Mouse (Mus musculus): ENCODE measurements around the gene Sub1. TPM values are rescaled to one million over a fixed set of nuclear protein-coding genes. Genes with fewer than 3 reads are reported as not detected.

Gene Sub1
- polyA plus RNA-seq, 1 experiment from 2014 or later, result 873 TPM

Other genes starting within 250 kb of the Sub1 start
- 5.3 and 5.4 TPM in 2 replicates for gene Npr3, start 89.7 kb downstream of the Sub1 start, polyA plus RNA-seq (2014; fragmentation: Nextera tagmentation; extraction: Ambion mirVana)
- 112 and 123 TPM in 2 replicates for gene Zfr, start 120.8 kb upstream of the Sub1 start, polyA plus RNA-seq (2014; fragmentation: Nextera tagmentation; extraction: Ambion mirVana)
- 17.6 and 17.8 TPM in 2 replicates for gene Mtmr12, start 208.0 kb upstream of the Sub1 start, polyA plus RNA-seq (2014; fragmentation: Nextera tagmentation; extraction: Ambion mirVana)